Mouse (Mus musculus) limb, embryonic 14.5 days (tissue): ENCODE measurements around the gene Golt1a. TPM values are rescaled to one million over a fixed set of nuclear protein-coding genes. Genes with fewer than 3 reads are reported as not detected.
A peak's percentile ranks its signal among the peaks of the same experiment; 100 is the strongest.

ENCODE experiments used
- ATAC-seq: fragments of 200-750 bp; cut with Nextera tagmentation; 2 replicates; pipeline ENCODE4 v1.8.0; 2017; ENCODE audit warnings: low read depth, moderate number of reproducible peaks, moderate TSS enrichment; ENCODE audit not compliant: low FRiP score
- DNase-seq: peaks from one replicate; pipeline ENCODE4 v3.0.0-alpha.2; 2015; ENCODE audit warnings: low spot score
- H3K27ac ChIP-seq: fragments of 300-500 bp; sonication (generic); replicated peaks from 2 replicates; pipeline ENCODE4 v1.5.1; 2014; ENCODE audit warnings: low read depth, mild to moderate bottlenecking, low read length, moderate library complexity, mixed read lengths
- H3K27me3 ChIP-seq: fragments of 300-500 bp; sonication (generic); 2 replicates; pipeline ENCODE4 v1.6.1; 2014; ENCODE audit warnings: low read length, mixed read lengths; ENCODE audit not compliant: control insufficient read depth, insufficient read depth
- H3K36me3 ChIP-seq: fragments of 300-500 bp; sonication (generic); 2 replicates; pipeline ENCODE4 v1.6.1; 2014; ENCODE audit warnings: mild to moderate bottlenecking, low read length, moderate library complexity, mixed read lengths; ENCODE audit not compliant: control insufficient read depth, insufficient read depth
- H3K4me1 ChIP-seq: fragments of 300-500 bp; sonication (generic); 2 replicates; pipeline ENCODE4 v1.6.1; 2014; ENCODE audit warnings: antibody characterized with exemption, low read length, mixed read lengths; ENCODE audit not compliant: control insufficient read depth, insufficient read depth
- H3K4me2 ChIP-seq: fragments of 300-500 bp; sonication (generic); replicated peaks from 2 replicates; pipeline ENCODE4 v1.6.1; 2014; ENCODE audit warnings: low read depth, mild to moderate bottlenecking, low read length, moderate library complexity; ENCODE audit not compliant: severe bottlenecking
- H3K4me3 ChIP-seq: fragments of 300-500 bp; sonication (generic); replicated peaks from 2 replicates; pipeline ENCODE4 v1.5.1; 2014; ENCODE audit warnings: low read length
- H3K9ac ChIP-seq: fragments of 300-500 bp; sonication (generic); 2 replicates; pipeline ENCODE4 v1.6.1; 2014; ENCODE audit warnings: mild to moderate bottlenecking, low read depth, low read length, moderate library complexity; ENCODE audit not compliant: severe bottlenecking
- H3K9me3 ChIP-seq: fragments of 300-500 bp; sonication (generic); 2 replicates; pipeline ENCODE4 v1.6.1; 2016; ENCODE audit warnings: low read length; ENCODE audit not compliant: control insufficient read depth
- POLR2A ChIP-seq: fragments of 200-500 bp; IDR thresholded peaks from 2 replicates; pipeline ENCODE4 v1.8.0; 2012; ENCODE audit warnings: inconsistent platforms, mild to moderate bottlenecking, moderate library complexity, borderline replicate concordance; ENCODE audit not compliant: insufficient read depth, insufficient read length; ENCODE audit errors: extremely low read depth
- WGBS: fragments of 180-500 bp; shearing (Covaris S2); extraction: QIAGEN DNeasy Blood & Tissue Kit; methylation state at CpG from one replicate; pipeline ENCODE4 v1.1.7; 2014; 5-methylcytosine and 5-hydroxymethylcytosine counted together
- polyA plus RNA-seq, 2 experiments: library from polyadenylated mRNA; depleted of rRNA in 1 of 2; stranded (reverse) in 1 of 2; unstranded in 1 of 2; fragments of >200 nt; fragmentation: Nextera tagmentation in 1 of 2; extraction: Ambion mirVana in 1 of 2; gene quantifications; 2 replicates each; pipeline versions ENCODE4 v1.2.1 to v1.2.3; 2012 to 2014

The Golt1a gene
- polyA plus RNA-seq, 2 experiments = not detected

DNA sequence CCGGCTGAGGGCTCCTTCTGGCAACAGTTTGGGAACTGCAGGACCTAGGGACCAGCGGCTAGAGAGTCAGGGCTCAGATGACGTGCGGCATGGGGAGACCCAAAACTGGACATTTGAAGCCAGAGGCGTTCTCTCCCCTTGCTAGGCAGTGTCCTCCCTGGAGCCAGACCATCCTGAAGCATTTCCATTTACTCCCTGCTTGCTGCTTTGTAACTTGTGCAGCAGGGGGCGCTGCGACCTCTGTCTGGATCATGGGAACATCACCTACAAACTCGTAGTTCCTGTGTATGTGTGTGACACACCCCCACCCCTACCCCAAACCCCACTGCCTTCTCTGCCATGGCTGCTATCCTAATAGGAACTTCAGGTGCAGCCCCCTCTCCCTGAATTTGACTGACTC, 4.8 kb downstream of the Golt1a start:
- DNase-seq = peak; percentile 64
- no peak for ATAC-seq
- TF ChIP-seq POLR2A = no peak

DNA sequence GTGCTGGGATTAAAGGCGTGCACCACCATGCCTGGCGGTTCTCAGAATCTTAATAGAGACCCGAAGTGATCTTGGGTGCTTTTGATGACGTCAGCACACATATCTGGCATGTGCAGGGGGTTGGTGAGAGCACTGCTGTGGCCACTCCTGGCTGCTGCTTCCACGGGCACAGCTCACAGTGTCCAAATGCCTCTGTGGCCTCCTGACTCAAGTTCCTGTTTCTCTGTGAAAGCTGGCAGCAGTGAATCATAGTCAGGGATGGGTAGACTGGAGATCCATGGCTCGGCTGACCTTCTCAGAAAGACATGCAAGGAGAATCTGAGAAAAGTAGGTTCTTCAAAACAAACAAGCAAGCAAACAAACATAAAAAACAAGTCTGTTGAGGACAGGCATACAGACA, 6.2 kb downstream of the Golt1a start:
- Histone ChIP-seq H3K9ac (no peak overlapping the region), H3K36me3 (no peaks in the 10 kb centered on the region), H3K4me3 (no peak overlapping the region), H3K4me1 (no peaks in the 10 kb centered on the region), H3K9me3 (no peaks in the 10 kb centered on the region), H3K27ac (no peak overlapping the region), H3K27me3 (no peaks in the 10 kb centered on the region), H3K4me2 (no peak overlapping the region)
- 85% methylated on average over 6 of the region's 6 CpGs for WGBS
- no peak for TF ChIP-seq POLR2A
- ATAC-seq (no peak), DNase-seq (no peak)

More for the DNA sequence above, 4.8 kb downstream of the Golt1a start:
- no peak overlapping the region for H3K9ac ChIP-seq
- H3K27ac ChIP-seq = no peak overlapping the region
- no peaks in the 10 kb centered on the region for H3K27me3 ChIP-seq
- WGBS = 28% methylated on average over 8 of the region's 8 CpGs
- no peak overlapping the region for H3K4me3 ChIP-seq
- H3K36me3 ChIP-seq = no peaks in the 10 kb centered on the region
- no peak overlapping the region for H3K4me2 ChIP-seq
- no peaks in the 10 kb centered on the region for H3K9me3 ChIP-seq
- H3K4me1 ChIP-seq = no peaks in the 10 kb centered on the region

DNA sequence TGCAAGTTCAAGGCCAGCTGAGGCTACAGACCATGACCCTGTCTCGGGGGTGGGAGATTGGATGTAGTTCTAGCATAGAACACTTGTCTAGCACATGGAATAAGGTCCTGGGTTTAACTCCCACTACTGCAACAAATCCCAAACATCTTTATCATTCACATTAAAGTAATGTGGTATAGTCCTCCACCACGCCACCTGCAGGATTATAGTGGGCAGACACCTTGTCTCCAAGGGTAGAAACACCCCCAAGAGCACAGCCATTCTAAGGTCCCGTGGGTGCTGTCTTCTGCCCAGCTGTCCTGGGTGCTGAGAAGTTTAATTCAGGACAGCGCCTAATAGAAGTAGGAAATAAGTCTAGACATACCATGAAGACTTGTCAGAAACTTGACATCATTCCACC, 7.0 kb downstream of the Golt1a start:
- ATAC-seq (no peak), DNase-seq (no peak)
- H3K36me3 ChIP-seq = no peaks in the 10 kb centered on the region
- TF ChIP-seq POLR2A = no peak
- H3K27me3 ChIP-seq = no peaks in the 10 kb centered on the region
- H3K4me1 ChIP-seq = no peaks in the 10 kb centered on the region
- H3K4me2 ChIP-seq = no peak overlapping the region
- no peak overlapping the region for H3K27ac ChIP-seq
- no peak overlapping the region for H3K4me3 ChIP-seq
- H3K9me3 ChIP-seq = no peaks in the 10 kb centered on the region
- 83% methylated on average over 4 of the region's 4 CpGs for WGBS
- H3K9ac ChIP-seq = no peak overlapping the region

DNA sequence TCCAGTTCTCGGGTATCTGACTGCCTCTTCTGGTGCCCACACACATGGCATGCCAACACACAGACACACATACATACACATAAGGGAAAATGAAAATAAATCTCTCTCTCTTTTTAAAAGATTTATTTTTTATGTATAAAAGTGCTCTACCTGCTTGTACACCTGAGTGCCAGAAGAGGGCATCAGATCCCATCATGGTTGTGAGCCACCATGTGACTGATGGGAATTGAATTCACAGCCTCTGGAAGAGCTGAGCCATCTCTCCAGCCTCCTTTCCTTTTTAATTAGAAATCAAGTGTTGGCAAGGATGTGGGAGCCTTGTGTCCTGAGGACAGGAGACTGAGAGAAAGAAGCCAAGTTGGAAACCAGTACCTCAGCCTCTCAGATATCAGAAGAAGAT, 7.5 kb downstream of the Golt1a start:
- Histone ChIP-seq H3K9me3 (no peaks in the 10 kb centered on the region), H3K4me1 (no peaks in the 10 kb centered on the region), H3K27me3 (no peaks in the 10 kb centered on the region), H3K36me3 (no peaks in the 10 kb centered on the region), H3K9ac (no peak overlapping the region), H3K4me3 (no peak overlapping the region), H3K27ac (no peak overlapping the region), H3K4me2 (no peak overlapping the region)
- no peak for TF ChIP-seq POLR2A
- DNase-seq = no peak
- no peak for ATAC-seq
- WGBS = 63% methylated on average over 1 of the region's 1 CpGs

DNA sequence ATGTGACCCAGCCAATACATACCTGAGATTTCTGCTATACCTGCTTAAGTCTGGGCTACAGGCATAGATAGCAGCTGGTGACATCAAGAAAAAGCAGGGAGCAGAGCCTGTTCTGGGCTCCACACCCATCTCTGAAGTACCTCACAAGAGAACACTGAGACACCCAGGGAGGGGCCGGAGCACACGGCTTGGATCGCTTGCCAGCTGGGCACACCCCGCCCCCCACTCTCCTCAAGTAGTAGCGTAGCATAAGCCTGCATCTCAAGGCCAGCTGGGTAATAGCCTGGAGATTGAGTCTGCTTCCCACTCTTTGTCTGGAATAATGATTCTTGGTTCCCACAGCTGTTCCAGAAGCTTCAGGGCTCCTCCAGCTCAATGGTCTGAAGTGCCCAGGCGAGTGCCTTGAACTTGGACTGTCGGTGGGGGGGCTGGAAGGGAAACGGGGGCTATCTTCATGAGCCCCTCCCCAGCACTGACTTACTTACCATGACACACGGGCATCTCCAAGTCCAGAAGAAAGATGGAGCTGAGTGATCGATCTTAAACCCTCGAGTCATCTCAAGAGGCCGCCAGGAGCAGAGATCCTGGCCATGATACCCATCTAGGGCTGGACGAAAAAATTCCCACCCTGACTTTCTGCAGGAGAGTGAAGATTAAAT, 11.8 kb downstream of the Golt1a start, which contains the start of gene Kiss1:
TSS of gene Kiss1 (plus strand) at position 609 of the 659 bp plus-strand sequence.
- H3K9ac ChIP-seq = no peak within 1 kb of the TSS
- H3K4me2 ChIP-seq = no peak within 1 kb of the TSS
- no peak within 1 kb of the TSS for H3K27ac ChIP-seq
- no peak for TF ChIP-seq POLR2A
- no peaks in the 10 kb centered on the region for H3K4me1 ChIP-seq
- H3K4me3 ChIP-seq = no peak within 1 kb of the TSS
- H3K36me3 ChIP-seq = no peaks in the 10 kb centered on the region
- H3K9me3 ChIP-seq = no peaks in the 10 kb centered on the region
- no peak for DNase-seq
- no peak for ATAC-seq
- WGBS = 82% methylated on average over 13 of the region's 13 CpGs
- no peaks in the 10 kb centered on the region for H3K27me3 ChIP-seq
